Mouse (Mus musculus): Measurements from ENCODE around the gene H2-Eb1.
A peak's percentile ranks its signal among the peaks of the same experiment; 100 is the strongest.

Gene H2-Eb1

DNA sequence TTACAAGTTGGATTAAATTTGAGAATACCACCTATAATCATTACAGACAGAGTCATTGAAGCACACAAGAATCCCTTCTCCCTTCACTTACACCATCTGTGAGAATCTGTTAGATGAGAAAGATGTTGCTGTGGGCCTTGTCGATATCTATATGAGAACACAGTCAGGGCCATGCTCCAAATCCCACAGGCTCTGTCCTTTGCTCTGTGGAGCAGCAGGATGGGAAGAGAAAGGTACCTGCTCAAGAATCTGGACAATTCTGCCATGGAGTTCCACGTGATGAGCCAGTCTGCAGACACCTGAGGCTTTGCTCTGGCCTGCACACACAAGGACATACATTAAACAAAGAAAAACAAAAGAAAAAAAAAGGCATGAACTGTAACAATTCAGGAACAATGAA is 11.0 kb downstream of the H2-Eb1 start:
- DNase-seq (ENCODE audit: low spot score in 2 of 2): no peak

DNA sequence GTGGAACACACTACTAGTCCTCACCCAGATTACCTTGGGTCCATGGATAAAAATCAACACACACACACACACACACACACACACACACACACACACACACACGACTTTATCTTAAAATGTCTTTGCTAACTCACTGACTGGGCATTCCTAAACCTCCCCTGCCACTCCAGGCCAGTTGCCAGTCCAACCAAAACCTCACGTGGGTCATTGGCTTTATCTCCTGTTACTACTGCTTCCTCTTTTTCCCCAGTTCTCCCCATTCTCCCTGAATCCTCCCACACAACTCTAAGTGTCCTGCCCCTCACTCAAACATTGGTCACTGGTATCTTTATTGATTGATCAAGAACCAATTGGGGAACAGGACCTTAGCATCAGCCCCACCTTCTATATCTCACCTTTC is 11.6 kb downstream of the H2-Eb1 start:
- DNase-seq (ENCODE audit: low spot score in 2 of 2): no peak

GRCm38 (mm10) chr17:34325436-34325835 is 19.8 kb downstream of the H2-Eb1 start, which contains the start of gene H2-Eb2:
Gene H2-Eb2, plus strand, starts transcription at chr17:34325665.
- DNase-seq (ENCODE audit: low spot score in 2 of 2): peak; percentile 36 to 56

DNA sequence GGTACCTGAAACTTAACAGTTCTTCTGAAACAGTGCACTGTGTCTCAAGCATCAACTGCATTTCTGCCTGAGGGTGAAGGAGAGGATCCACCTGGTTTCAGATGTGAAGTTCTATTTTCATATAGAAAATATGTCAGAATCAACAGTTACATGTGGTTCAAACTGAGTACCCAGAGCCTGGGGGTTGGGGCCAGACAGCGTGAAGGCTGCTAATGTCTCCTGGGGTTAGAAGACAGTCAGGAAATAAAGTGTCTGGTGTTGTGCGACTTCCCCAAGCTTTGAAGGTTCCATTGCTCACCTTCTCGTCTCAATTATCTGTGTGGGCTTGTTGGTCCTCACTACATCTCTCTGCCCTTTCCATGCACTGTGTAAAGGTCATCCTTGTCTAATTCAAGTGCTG is 20.7 kb downstream of the H2-Eb1 start:
- no peak for DNase-seq (ENCODE audit: low spot score in 2 of 2)

GRCm38 (mm10) chr17:34329807-34330206 is 24.1 kb downstream of the H2-Eb1 start:
- DNase-seq (ENCODE audit: low spot score in 2 of 2): no peak

DNA sequence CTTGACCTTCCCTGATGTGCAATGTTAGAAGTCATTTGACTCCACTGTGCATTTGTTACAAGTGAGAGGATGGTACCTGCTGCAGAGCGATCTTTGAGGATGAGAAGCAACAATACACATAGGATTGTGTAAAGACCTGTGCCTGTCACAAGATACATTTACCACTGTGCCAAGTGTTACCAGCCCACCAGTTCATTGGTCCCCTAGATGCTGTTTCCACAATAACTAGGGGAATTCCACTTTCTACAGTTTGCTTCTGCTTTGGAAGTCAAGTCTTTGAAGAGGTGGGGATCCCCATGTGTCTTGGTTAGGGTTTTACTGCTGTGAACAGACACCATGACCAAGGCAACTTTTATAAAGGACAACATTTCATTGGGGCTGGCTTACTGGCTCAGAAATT is 25.5 kb downstream of the H2-Eb1 start:
- no peak for DNase-seq (ENCODE audit: low spot score in 2 of 2)

GRCm38 (mm10) chr17:34340619-34341402 is 35.1 kb downstream of the H2-Eb1 start:
- no peak for DNase-seq (ENCODE audit: low spot score in 2 of 2)

DNA sequence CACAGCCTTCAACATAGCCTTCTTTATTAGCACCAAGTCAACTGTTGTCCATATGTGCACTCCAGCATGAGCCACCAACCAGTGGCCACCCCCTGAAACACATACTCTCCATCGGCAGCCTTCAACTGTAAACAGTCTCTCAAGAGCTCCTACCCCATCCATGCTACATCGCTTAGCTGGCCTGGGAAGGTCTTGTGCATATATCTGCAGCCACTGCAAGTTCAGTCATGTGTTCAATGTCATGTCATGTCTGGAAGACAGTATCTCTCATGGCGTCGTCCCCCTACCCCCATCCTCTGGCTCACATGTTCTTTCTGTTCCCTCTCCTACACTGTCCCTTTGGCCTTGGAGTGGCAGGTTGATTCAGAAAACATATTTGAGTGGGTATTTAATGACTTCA is 39.2 kb downstream of the H2-Eb1 start:
- DNase-seq (ENCODE audit: low spot score in 2 of 2): no peak

DNA sequence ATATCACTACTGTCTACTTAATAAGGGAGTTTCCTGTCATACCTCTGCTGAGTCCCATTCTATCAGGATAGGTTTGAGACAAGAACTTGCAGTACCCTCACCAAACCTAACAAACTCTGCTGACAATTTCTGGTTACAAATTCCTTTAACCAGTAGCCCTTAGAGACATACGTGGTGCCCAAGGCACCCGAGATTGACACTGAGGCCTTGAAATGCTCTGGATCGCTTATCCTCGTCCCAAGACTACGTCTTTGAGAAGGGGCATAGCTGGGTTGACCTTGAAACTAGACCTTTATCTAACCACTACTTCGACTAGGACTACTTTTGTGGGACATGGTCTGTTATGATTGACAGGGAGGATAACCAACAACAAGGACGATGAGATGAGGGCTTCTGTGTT is 39.8 kb downstream of the H2-Eb1 start:
- no peak for DNase-seq (ENCODE audit: low spot score in 2 of 2)

DNA sequence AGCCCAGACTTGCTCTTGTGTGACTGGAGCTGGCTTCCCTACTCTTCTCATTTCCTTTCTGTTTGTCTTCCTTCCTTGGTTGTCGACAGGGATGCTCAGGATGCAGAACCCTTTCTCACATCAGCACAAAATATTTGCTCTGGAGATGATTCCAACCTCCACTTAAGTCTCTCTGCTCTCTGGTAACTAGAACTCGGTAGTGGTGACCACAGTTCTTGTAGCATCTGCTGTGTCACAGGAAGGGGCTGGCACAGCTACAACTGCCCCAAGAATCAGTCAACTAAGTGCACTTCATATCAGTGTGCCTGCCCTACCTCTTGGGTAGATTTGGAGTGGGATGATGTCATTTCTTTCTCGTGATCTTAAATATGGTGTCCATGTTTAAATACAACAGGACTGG is 40.4 kb downstream of the H2-Eb1 start:
- DNase-seq (ENCODE audit: low spot score in 2 of 2): no peak

GRCm38 (mm10) chr17:34347606-34348308 is 42.1 kb downstream of the H2-Eb1 start:
- peak; percentile 52 to 77 for DNase-seq (ENCODE audit: low spot score in 2 of 2)

GRCm38 (mm10) chr17:34349429-34349828 is 43.8 kb downstream of the H2-Eb1 start:
- peak; percentile 58 to 86 for DNase-seq (ENCODE audit: low spot score in 2 of 2)

DNA sequence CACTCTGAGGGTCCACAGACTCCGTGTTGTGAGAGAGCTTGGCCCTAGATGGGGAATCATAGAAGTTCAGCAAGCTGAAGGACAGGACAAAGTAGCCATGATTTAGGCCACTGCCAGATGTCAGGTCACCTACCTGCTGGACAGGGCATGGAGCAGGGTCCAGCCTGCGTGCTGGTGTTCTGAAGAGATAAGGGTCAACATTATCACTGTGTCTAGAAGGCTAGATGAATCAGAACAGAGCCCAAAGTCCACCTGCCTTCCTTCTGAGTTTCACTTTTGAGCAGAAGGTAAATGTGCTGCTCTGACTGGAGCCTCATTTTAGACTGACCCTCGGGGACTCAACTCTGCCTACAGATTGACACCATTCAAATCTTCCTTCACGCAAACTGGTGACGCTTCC is 48.9 kb downstream of the H2-Eb1 start, which contains the start of gene Btnl2:
Btnl2 (plus strand) TSS at position 284 of the 400 bp plus-strand sequence.
- DNase-seq (ENCODE audit: low spot score in 2 of 2): no peak

DNA sequence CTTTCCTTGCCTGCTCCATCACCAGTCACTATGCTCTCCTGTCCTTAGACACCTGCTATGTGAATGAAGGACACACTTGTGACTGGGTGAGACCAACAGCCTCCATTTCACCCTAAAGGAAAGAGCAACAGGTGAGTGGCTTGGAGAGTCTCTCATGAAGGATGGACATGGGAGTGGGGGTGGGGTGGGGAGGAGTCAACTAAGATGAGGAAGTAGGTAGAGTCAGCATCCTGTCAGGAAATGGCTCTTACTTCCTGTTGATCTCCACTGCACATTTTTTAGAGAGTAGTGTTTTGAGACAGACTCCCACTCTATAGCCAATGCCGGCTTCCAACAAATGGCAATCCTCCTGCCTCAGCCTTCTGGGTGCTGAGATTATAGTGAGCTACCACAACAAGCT is 49.3 kb downstream of the H2-Eb1 start:
- no peak for DNase-seq (ENCODE audit: low spot score in 2 of 2)

GRCm38 (mm10) chr17:34362954-34363546 is 57.4 kb downstream of the H2-Eb1 start:
- no peak for DNase-seq (ENCODE audit: low spot score in 2 of 2)

DNA sequence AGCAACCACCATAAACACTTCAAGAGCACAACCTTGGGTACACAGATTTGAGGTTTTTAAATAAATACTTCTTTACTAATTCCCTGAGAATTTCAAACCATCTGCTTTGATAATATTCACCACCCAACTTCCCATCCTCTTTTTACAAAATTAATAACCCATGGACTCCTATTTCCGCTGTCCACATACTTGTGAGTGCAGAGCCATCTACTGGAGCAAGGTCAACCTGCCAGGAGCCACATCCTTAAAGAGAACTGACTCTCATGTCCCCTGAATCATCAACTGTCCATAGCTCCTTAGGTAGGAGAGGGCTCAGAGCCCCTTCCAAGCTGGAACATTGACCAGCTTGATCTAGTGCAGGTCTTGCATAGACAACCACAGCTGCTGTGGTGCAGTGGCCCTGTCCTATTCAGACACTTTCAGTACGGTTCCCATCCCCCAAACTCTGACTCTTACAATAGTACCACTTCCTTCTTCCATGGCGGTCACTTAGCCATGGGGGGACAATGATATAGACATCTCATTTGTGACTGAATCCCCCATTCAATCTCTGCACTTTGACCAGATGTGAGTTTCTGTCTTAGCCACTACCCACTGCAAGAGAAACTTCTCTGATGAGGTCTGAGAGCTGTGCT is 58.1 kb downstream of the H2-Eb1 start:
- DNase-seq (ENCODE audit: low spot score in 2 of 2): no peak

- no peak for DNase-seq (ENCODE audit: low spot score in 2 of 2)
Measured at GRCm38 (mm10) chr17:34365031-34365430, 59.4 kb downstream of the H2-Eb1 start.
